Mouse (Mus musculus) left cerebral cortex, postnatal 4 days (tissue): ENCODE results near the gene Tmem82. TPM values are rescaled to one million over a fixed set of nuclear protein-coding genes. Genes with fewer than 3 reads are reported as not detected.
A peak's percentile ranks its signal among the peaks of the same experiment; 100 is the strongest.

ENCODE experiments used
- DNase-seq: peaks from one replicate; pipeline ENCODE4 v3.0.0-alpha.2; 2022
- intact Hi-C: fragments of 180-260 bp; cut with DNase I; formaldehyde crosslinking; loops from one replicate; pipeline ENCODE4 v1.15.1; 2025
- total RNA-seq, 2 experiments: library from RNA; stranded (reverse); gene quantifications; 2 replicates each; pipeline ENCODE4 v1.2.3; 2021

Gene Tmem82
- total RNA-seq, 2 experiments from 2014 or later: 0.38 to 0.46 TPM

DNA sequence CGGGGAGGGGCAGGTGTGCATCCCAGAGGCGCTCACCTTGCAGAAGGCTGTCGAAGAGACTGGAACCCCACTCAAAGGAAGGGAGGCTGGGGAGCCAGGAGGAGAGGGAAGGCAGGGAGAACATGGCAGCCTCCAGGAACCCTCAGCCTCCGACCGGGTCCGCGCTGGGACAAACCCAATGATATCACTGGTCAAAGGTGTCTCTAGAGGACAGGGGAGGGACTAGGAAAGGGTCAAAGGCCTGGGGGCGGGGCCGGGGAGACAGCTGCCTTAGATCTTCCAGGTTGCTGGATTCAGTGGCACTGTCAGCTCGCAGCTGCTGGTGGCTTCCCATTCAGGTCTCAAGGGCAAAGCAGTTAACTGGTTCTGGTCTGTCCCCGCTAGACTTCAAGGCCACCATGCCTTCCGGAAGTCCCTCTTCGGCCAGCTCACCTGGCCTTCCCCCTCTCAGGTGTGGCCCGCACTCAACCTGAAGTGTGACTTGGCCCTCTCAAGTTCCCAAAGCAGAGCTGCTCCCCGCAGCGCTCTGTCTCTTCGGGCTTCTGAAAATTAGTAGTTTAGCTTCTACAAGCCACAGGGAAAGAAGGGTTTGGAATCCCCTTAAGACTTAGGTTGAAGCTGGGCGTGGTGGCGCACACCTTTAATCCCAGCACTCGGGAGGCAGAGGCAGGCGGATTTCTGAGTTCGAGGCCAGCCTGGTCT, 419 bp downstream of the Tmem82 start:
- intact Hi-C loops: loop anchor here (10.0 kb wide), 1 partner anchor 227 kb away; the partner anchor contains the start of gene Ctrc
- no peak for DNase-seq

DNA sequence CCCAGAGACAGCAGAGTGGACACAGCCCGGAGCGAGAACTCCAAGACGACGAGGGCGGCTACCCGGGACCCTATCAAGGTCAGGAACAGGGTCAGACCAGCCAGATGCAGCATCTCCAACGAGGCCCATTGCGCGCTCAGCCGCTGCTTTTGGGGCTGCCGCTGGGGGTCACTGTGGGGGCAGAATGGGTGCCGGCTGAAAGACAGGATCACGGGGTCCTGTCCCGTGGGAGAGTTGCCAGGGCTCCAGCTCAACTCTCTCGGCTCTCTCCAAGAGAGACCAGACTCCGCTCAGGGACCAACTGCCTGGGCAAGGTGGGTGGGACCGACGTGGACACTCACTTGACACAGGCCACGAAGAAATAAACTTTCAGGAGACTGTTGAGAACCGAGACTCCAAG, 1.1 kb downstream of the Tmem82 start:
- intact Hi-C loops: loop anchor here (10.0 kb wide), 1 partner anchor 228 kb away; the partner anchor contains the start of gene Ctrc
- DNase-seq: peak; percentile 78

DNA sequence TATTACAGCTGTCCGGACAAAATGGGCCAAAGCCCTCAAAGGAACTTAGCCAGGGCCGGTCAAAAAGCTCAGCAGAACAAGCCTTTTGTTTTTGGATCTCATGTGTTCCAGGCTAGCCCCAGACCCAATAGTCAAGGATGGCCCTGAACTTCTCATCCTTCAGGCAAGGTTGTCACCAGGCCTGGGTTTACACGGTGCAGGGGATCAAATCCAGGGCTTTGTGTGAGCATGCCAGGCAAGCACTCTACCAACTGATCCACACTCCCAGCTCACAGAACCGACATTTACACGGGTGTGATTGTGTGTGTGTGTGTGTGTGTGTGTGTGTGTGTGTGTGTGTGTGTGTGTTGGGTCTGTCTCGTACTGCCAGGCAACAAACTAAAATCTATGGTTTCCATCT, 1.6 kb downstream of the Tmem82 start:
- intact Hi-C loops: loop anchor here (10.0 kb wide), 1 partner anchor 228 kb away; the partner anchor contains the start of gene Ctrc
- DNase-seq: no peak

DNA sequence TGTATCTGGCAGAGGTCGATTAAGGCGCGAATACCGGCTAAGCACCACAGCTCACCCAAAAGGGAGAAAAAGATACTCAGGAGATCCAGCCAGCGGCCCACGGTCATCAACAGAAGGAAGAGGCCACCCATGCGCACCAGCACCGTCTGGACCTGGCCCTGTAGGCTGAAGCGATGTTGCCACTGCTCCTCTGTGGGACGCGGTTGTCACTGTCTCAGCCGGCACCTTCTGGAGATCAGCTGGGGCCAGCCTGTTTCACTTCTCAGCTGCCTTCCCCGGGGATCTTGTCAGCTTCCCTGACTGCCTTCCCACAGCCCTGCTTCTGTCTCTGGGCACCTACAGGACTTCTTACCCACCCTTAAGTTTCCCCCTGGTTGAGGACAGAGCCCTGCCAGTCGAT, 3.5 kb downstream of the Tmem82 start:
- intact Hi-C loops: loop anchor here (10.0 kb wide), 1 partner anchor 230 kb away; the partner anchor contains the start of gene Ctrc
- DNase-seq: peak; percentile 71

DNA sequence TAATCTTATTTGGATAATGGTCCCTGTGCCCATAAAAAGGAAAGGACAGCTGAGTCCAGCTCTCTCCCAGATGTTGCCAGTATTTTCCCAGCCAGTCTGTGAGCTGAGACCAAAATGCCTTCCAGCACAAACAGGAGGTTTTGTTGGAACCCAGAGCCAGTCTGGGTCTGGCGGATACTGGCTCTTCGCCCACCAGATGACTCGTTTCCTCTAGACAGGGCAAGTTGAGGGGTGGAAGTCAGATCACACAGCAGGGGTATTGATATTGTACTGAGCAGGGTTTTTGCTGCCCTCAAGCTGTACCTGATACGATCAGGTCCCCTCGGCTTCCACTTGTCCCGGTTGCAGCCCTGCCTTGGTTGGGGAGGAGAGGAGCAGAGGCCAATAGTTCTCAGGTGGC, 8.9 kb downstream of the Tmem82 start:
- intact Hi-C loops: no loop called here
- DNase-seq: no peak

DNA sequence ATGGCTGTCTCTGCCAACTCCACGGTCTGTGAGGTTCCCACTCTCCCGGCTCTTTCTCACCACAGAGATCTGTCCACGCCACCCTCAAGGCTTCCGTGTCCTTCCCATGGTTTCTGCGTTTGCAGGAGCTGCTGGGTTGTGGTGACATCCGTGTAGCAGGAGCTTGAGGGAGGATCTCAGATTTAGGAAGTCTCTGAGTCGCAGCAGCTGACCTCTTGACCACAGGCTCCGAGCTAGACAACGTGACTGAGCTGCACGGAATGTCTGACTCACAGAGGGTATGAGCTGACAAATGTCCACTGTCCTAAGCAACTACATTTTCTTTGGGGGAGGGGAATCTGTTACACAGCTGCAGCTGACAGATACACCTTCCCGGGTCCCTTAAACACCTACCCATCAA, 12.6 kb downstream of the Tmem82 start, which contains the start of gene Fblim1:
Fblim1 (minus strand) TSS at position 236 of the 400 bp plus-strand sequence.
- DNase-seq: no peak
- intact Hi-C loops: no loop called here

DNA sequence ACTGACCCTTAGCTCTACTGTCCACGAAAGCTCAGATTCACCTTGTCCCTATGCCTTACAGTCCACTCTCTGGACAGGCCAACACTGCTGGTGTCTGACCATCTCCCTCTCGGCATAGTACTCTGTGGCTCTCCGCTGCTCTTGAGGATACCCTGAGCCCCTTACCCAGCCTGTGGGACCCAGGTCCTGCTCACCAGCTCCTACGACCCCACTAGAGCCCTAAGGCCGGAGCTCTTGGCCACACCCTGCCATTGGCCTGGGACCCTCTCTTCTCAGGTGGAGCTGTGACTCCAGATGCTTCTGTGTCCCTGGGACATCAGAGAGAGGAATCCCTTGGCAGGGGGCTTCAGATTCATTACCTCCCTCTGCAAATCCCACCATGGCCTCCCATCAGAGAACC, 13.0 kb downstream of the Tmem82 start:
- no peak for DNase-seq
- intact Hi-C loops: no loop called here

DNA sequence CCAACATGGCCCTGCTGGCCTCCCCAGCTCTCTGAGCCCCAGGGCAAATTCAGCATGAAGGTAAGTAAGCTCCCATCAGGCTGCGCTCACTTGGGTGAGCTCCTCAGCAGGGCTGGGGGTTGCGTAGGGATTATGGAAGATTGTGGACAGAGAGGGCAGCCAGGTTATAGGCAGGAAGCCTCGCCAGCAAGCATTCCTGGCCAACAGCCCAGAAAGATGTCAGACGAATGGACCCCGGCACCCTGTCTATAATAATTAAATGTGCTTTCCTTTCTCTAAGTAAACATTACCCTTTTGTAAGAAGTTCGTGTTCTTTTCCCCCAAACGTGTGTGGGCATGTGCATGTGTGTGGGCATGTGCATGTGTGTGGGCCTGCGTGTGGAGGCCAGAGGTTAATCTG, 13.9 kb downstream of the Tmem82 start:
- DNase-seq: no peak
- intact Hi-C loops: no loop called here

DNA sequence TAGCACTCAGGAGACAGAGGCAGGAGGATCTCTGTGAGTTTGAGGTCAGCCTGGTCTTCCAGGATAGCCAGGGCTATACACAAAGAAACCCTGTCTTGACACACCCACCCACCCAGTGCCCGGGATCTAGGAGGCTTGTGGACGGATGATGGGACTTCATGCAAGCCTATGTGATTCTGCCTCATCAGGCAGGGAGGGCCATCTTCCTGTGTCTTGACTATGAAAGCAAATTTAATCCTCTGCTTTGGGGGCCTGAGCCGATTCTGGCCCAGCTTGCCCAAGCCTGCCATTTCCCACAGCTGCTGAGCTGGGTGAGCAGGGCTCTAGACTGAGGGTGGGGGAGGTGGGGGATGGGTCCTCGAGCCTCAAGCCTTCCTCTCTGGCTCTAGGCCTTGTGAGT, 14.5 kb downstream of the Tmem82 start:
- intact Hi-C loops: no loop called here

DNA sequence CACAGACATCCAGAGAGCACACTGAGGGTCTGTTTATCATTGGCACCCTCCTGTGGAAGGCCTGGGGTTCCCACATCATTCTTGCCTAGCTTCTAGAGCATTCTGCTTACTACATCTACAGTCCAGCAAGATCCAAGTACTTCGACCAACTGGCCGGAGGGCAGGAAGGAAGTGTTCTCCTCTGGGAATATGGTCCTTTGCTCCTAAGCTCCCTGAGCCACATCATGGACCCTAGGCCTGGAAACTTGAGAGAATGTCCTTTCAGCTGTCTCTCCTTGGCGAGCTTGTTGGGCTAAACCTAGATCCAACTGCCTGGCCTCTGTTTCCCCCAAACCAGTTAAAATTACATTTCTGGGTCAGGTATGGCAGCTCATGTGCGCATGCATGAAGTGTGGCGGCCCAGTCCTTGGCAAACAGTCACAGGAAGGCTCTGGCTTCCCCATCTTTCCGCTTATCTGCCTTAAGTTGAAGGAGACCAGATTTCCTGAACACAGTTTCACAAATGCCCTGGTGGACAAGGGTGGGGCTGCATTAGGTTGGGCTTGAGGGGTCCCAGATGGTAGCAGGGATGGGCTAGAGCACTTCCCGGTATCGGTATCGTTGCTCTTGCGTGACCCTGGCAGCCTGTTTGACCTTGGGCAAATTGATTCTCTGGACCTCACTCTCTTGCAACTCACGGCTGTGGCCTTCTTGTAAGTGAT, 15.8 kb downstream of the Tmem82 start:
- intact Hi-C loops: no loop called here
- DNase-seq: no peak

More for the DNA sequence above, 14.5 kb downstream of the Tmem82 start:
- DNase-seq: no peak

DNA sequence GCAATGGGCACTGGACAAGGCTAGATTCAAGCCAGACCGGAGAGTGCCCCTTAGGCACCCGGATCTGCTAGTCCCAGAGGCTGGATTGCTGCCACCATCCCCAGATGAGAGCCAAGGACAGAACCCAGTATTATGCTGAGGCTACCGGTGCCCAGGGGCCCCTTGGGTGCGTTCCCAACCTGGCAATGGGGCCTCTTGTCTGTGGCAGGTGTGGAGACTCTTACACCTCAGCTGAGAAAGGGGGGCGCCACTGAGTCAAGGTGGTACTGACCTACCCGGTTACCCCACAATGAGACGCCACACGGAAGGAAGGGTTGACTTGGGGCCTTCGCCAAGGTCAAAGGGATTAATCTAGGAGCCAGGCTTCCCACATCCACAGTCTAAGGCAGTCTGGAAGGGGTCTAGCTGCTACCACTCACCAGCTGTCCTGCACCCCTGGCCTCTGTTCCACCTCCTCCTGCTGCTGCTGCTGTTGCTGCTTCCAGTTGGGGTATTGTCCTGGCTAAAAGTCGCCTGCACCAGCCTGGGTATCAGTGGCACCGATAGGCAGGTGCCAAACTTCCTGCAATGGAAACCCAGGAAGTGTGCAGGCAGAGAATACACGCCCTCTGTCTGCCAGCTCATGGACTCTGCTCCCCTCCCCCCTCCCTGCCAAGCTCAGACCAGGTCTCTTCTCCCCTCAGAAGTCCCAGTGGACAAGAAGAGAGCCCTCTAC, 17.1 kb downstream of the Tmem82 start:
- intact Hi-C loops: no loop called here
- no peak for DNase-seq

DNA sequence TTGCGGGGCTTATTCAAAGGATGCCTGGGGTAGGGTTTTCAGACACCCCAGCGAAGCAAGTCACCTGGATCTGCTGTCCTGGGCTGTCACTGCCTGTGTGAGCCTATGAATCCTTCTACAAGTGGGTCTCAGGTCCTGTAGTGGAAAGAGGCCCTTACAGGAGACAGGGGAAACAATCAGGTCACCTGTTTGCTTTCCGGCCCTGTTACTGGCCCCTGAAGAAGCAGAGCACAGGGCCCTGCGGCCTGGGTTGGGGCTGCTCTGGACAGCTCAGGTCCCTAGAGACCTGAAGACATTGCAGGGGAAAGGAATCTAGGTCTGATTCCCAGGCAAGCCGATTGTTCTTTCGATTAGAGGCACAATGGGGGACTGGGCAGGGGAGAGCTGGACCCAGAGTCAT, 18.1 kb downstream of the Tmem82 start:
- DNase-seq: no peak
- intact Hi-C loops: no loop called here

DNA sequence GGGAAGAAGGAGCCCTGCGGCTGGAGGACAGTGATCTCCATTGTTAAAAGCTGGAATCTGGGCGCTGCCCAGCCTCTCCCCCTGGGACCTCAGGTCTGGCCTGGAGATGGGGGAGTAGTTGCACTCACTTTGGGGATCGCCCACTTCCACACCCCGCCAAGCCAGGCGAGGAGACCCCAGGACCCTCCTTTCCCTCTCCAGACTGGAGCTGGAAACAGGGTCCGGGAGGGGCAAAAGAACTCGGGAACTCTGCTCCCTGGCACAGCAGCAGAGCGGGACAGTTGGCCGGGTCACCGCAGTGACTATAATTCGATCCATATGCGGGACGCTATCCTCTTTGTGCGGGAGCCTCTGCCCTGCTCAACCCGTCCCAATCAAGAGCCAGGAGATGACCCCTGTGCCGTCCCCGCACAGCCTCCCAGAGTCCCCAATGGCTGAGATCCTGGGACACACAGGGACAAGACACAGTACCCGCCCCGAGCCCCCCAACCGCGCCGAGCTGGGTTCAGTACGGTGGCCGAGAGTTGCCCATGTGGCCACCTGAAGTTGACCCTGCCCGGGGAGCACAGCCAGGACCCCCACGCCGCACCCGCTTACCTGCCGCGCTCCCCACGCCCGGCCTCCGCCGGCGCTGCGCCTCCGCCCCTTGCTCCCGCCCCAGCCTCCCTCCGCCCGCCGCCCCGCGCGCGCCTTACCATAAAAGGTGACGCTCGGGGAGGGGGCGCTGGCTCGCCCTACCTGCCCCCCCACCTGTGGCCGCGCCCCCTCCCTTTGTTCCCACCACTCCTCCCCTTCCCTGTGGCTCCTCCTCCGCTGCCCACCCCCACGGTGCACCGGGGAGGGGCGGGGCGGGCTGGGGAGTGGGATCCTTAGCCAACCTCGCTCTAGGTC, 18.9 kb downstream of the Tmem82 start:
- DNase-seq: no peak
- intact Hi-C loops: no loop called here

DNA sequence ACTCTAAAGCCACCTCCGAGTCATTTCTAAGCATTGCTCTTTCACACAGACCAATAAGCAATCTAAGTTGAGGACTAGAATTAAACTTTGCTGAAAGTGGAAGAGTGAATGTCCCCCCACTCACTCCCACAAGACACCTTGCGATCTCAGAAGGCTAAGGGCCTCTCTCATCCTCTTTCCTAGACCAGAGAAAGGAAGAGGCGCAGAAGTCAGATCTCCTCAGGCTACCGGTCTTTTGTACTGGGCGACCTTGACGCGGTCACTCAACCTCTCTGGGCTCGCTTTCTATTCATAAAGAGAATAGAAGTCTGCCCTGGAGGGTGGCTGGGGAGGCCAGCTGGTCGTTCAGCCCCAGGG, 19.6 kb downstream of the Tmem82 start:
- DNase-seq: no peak
- intact Hi-C loops: no loop called here

DNA sequence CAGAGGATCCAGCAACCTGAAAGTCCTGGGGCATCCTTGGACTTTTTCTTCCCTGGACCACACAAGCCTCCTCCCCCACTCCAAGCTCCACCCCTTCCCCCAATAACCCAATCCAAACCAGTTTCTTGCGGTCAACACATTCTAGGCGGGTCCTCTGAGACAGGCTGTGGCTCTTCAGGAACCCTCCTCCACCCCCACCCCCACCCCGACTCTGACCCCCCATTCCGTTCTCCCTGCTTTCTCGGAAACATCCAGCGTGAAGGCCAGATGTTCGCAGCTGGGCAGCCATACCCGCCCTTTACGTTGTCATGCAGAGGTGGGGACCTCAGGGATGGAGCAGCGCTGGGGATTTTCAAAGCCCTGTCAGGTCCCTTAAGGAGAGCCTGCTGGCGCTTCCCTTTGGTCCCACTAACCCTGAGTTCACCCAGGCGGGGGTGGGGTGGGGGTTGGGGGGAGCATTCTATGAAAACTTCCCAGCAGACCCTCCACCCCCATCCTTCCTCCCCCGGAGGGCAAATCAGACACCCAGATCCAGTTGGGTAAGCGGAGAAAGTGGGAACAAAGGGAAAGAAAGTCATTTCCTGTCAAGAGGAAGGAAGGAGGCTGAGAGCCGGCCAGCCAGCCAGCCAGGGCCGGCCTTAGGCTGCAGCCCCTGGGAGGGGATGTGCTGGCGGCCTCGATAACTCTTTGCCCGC, 20.1 kb downstream of the Tmem82 start:
- intact Hi-C loops: no loop called here
- no peak for DNase-seq

DNA sequence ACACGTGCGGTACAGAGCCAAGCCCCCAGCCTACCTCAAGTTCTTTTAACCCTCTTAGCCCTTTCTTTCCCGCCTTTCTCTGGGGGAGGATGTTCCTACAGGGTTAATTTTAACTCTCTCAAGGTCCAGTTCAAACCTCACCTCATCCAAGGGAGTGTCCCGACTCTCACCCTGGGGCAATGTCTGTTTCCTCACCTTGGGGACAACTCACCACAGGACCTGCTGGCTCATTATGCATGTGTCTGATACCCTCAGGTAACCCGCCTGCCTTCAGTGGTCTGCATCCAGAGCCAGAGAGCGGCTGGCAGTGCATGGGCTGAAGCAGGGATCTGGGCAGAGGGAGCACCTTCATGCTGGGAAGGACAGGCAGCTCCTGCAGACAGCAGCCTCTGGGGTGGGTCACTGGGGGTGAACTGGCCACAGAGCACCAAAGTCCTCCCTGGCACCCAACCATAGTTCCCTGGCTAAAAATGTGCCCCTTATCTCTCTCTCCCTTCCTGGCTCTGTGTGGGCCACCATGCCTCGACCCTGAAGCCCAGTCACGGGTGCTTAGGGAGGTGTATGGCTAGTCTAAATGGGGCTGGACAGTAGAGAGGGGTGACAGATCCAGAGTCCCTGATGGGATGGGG, 21.6 kb downstream of the Tmem82 start:
- DNase-seq: no peak
- intact Hi-C loops: no loop called here

DNA sequence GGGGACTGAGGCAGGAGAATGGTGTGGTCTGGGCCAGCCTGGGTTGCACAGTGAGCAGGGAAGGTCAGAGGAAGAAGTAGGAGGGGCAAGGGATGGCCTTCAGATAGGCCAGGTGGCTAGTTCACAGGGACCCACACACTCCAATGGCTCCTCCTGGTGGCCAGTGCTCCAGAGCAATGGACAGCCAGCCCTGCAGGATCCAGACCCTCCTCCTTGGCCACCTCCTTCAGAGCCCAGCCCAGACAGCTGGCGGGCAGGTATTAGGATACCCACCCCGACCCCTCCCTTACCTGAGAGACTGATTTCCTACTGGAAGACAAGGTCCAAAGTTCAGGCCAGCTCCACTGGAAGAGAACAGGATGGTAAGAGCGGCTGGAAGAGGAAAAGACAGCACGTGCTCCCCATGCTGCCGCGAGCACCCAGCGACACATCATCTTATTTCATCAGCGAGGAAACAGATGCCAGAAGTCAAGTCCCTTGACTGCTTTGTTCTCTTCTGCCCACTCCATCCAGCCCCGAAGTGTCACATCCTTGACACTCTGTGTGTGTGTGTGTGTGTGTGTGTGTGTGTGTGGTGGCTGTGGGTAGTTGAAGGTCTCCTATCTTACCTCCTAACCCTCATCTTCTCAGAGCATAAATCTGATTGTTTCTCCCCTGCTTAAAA, 22.7 kb downstream of the Tmem82 start:
- intact Hi-C loops: no loop called here
- peak; percentile 29 for DNase-seq

DNA sequence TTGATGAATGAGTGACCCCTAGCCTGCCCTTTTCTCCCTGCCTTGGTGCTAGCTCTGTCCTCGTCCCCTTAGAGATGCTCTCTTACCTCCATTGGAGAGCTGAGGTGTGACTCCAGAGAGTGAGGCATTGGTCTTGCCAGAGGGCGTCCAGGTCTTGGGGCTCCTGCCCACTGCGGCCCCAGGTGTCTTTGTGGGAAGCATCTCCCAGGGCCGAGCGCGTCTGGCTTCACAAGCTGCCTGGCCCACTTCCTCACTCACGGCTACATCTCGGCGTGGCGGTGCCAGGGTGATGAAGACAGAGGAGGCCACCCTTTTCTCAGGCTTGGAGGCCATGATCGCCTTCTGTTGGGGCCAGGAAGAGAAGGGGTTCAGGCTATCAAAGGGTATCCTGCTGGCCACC, 23.3 kb downstream of the Tmem82 start:
- no peak for DNase-seq
- intact Hi-C loops: no loop called here

DNA sequence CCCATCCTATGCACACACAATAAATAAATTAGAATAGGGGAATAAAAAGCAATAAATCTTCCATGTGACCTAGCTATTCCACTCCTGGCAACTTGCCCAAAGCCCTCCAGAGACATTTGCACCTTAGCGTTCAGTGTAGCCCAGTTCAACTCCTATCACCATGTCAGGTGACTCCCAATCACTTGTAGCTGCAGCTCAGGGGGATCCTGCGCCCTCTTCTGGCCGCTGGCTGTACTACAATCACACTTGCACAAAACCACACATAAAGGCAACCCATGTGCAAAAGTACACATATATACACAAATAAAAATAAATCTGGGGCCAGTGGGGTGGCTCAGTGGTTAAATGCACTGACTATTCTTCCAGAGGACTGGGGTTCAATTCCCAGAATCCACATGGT, 26.9 kb downstream of the Tmem82 start:
- intact Hi-C loops: no loop called here
- peak; percentile 38 for DNase-seq
